Mouse (Mus musculus) embryonic facial prominence, embryonic 11.5 days (tissue): Measurements from ENCODE around the gene Zfp329. TPM values are rescaled to one million over a fixed set of nuclear protein-coding genes. Genes with fewer than 3 reads are reported as not detected.

Source experiments
- ATAC-seq: fragments of 200-750 bp; cut with Nextera tagmentation; replicated peaks from 2 replicates; pipeline ENCODE4 v1.8.0; 2017; ENCODE audit warnings: low read depth; ENCODE audit not compliant: insufficient number of reproducible peaks, low FRiP score, low TSS enrichment
- DNase-seq: peaks from one replicate; pipeline ENCODE4 v3.0.0-alpha.2; 2015; ENCODE audit warnings: low spot score
- H3K27ac ChIP-seq: fragments of 300-500 bp; sonication (generic); replicated peaks from 2 replicates; pipeline ENCODE4 v1.5.1; 2014; ENCODE audit warnings: mild to moderate bottlenecking, low read depth, low read length, control low read depth
- H3K27me3 ChIP-seq: fragments of 300-500 bp; sonication (generic); 2 replicates; pipeline ENCODE4 v1.6.1; 2014; ENCODE audit warnings: mild to moderate bottlenecking, low read length, moderate library complexity, mixed read lengths; ENCODE audit not compliant: control insufficient read depth, insufficient read depth
- H3K36me3 ChIP-seq: fragments of 300-500 bp; sonication (generic); replicated peaks from 2 replicates; pipeline ENCODE4 v1.6.1; 2014; ENCODE audit warnings: low read depth, mild to moderate bottlenecking, low read length, moderate library complexity, mixed read lengths; ENCODE audit not compliant: control insufficient read depth, insufficient read depth
- H3K4me1 ChIP-seq: fragments of 300-500 bp; sonication (generic); 2 replicates; pipeline ENCODE4 v1.6.1; 2014; ENCODE audit warnings: low read length, mixed read lengths; ENCODE audit not compliant: control insufficient read depth, insufficient read depth
- H3K4me2 ChIP-seq: fragments of 300-500 bp; sonication (generic); 2 replicates; pipeline ENCODE4 v1.6.1; 2014; ENCODE audit warnings: low read depth, mild to moderate bottlenecking, control low read depth, low read length, moderate library complexity
- H3K4me3 ChIP-seq: fragments of 300-500 bp; sonication (generic); 2 replicates; pipeline ENCODE4 v1.5.1; 2014; ENCODE audit warnings: low read depth, low read length, control low read depth
- H3K9ac ChIP-seq: fragments of 300-500 bp; sonication (generic); replicated peaks from 2 replicates; pipeline ENCODE4 v1.6.1; 2014; ENCODE audit warnings: mild to moderate bottlenecking, control low read depth, low read length
- H3K9me3 ChIP-seq: fragments of 300-500 bp; sonication (generic); replicated peaks from 2 replicates; pipeline ENCODE4 v1.6.1; 2016; ENCODE audit warnings: mild to moderate bottlenecking, low read length, inconsistent platforms, mixed read lengths; ENCODE audit not compliant: control insufficient read depth
- WGBS: fragments of 180-500 bp; shearing (Covaris S2); extraction: QIAGEN DNeasy Blood & Tissue Kit; methylation state at CpG from one replicate; pipeline ENCODE4 v1.1.7; 2014; 5-methylcytosine and 5-hydroxymethylcytosine counted together
- polyA plus RNA-seq: library from polyadenylated mRNA; unstranded; fragments of >200 nt; fragmentation: Nextera tagmentation; extraction: Ambion mirVana; gene quantifications from 2 replicates; pipeline ENCODE4 v1.2.1, GENCODE M21; 2014

The Zfp329 gene
- polyA plus RNA-seq, 1 experiment from 2014 or later: 18.6 TPM

DNA sequence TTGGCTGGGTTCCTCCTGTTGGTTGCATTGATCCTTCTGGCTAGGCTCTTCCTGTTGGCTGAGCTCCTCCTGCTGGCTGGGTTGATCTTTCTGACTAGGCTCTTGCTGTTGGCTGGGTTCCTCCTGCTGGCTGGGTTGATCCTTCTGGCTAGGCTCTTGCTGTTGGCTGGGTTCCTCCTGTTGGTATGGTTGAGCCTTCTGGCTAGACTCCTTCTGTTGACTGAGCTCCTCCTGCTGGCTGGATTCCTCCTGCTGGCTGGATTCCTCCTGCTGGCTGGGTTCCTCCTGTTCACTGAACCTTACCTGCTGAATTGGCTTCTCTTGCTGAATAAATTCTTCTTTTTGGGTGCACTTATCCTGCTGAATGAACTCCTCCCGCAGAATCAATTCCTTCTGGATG is 44.1 kb downstream of the Zfp329 start:
- Histone ChIP-seq H3K9me3 (no peaks in the 10 kb centered on the region), H3K9ac (no peak overlapping the region), H3K27me3 (no peaks in the 10 kb centered on the region), H3K36me3 (peaks cover 9% of the 10 kb centered on the region), H3K4me1 (no peaks in the 10 kb centered on the region; the same call in 1 of the 2 replicates), H3K27ac (no peak overlapping the region), H3K4me2 (no peak overlapping the region), H3K4me3 (no peak overlapping the region)
- ATAC-seq (no peak), DNase-seq (no peak)
- WGBS: 94% methylated on average over 1 of the region's 1 CpGs

DNA sequence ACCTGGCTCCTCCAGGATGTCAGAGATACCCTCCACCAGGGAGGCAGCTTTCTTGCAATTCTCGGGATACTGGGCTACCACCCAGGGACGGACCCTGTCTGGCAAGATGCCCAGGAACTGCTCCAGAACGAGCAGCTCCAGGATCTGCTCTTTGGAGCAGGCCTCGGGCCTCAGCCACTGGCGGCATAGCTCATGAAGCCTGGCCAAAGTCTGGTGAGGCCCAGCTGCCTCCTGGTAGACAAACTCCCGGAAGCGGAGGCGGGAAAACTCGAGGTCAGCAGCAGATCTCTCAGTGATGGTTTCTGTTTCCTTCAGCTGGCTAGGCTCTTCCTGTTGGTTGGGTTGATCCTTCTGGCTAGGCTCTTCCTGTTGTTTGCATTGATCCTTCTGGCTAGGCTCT is 44.5 kb downstream of the Zfp329 start:
- no peaks in the 10 kb centered on the region for H3K4me1 ChIP-seq
- WGBS: 94% methylated on average over 9 of the region's 9 CpGs
- H3K4me3 ChIP-seq: no peak overlapping the region
- H3K27ac ChIP-seq: no peak overlapping the region
- H3K36me3 ChIP-seq: peaks cover 9% of the 10 kb centered on the region
- H3K4me2 ChIP-seq: no peak overlapping the region
- no peaks in the 10 kb centered on the region for H3K9me3 ChIP-seq
- DNase-seq (no peak), ATAC-seq (no peak)
- no peaks in the 10 kb centered on the region for H3K27me3 ChIP-seq
- H3K9ac ChIP-seq: no peak overlapping the region

Other genes with a start within 250 kb of the Zfp329 start
- not detected in 2 replicates for gene Vmn2r53, start 210.1 kb downstream of the Zfp329 start, polyA plus RNA-seq
- not detected in 2 replicates for gene Vmn2r54, start 178.5 kb downstream of the Zfp329 start, polyA plus RNA-seq
- not detected in 2 replicates for gene Vmn2r55, start 133.9 kb downstream of the Zfp329 start, polyA plus RNA-seq
- gene Vmn2r56, start 83.9 kb downstream of the Zfp329 start, polyA plus RNA-seq: not detected in 2 replicates
- 15.1 and 18.6 TPM in 2 replicates for gene Zscan18, start 15.2 kb downstream of the Zfp329 start, polyA plus RNA-seq
- 37.6 and 39.0 TPM in 2 replicates for gene Zfp110, start 15.9 kb upstream of the Zfp329 start, polyA plus RNA-seq
- gene Zfp128, start 62.3 kb upstream of the Zfp329 start, polyA plus RNA-seq: 6.5 and 6.9 TPM in 2 replicates
- gene Zscan22, start 79.0 kb upstream of the Zfp329 start, polyA plus RNA-seq: 26.4 and 27.5 TPM in 2 replicates
- gene Rps5, start 103.4 kb upstream of the Zfp329 start, polyA plus RNA-seq: 950 and 1,039 TPM in 2 replicates
- gene Rnf225, start 108.6 kb upstream of the Zfp329 start, polyA plus RNA-seq: 0.56 and 0.69 TPM in 2 replicates
- gene Zfp324, start 147.0 kb upstream of the Zfp329 start, polyA plus RNA-seq: 7.9 and 8.9 TPM in 2 replicates
- gene Zfp446, start 159.0 kb upstream of the Zfp329 start, polyA plus RNA-seq: 5.9 and 6.6 TPM in 2 replicates
- gene Slc27a5, start 179.3 kb upstream of the Zfp329 start, polyA plus RNA-seq: not detected in 2 replicates
- 525 and 526 TPM in 2 replicates for gene Trim28, start 180.3 kb upstream of the Zfp329 start, polyA plus RNA-seq
- 22.6 and 22.9 TPM in 2 replicates for gene Zbtb45, start 191.2 kb upstream of the Zfp329 start, polyA plus RNA-seq
- 107 and 116 TPM in 2 replicates for gene Chmp2a, start 215.9 kb upstream of the Zfp329 start, polyA plus RNA-seq
- gene Ube2m, start 219.4 kb upstream of the Zfp329 start, polyA plus RNA-seq: 172 and 177 TPM in 2 replicates
- gene Mzf1, start 235.9 kb upstream of the Zfp329 start, polyA plus RNA-seq: 1.2 and 1.6 TPM in 2 replicates